Mouse (Mus musculus): Measurements from ENCODE around the gene Olfr1532-ps1.

DNA sequence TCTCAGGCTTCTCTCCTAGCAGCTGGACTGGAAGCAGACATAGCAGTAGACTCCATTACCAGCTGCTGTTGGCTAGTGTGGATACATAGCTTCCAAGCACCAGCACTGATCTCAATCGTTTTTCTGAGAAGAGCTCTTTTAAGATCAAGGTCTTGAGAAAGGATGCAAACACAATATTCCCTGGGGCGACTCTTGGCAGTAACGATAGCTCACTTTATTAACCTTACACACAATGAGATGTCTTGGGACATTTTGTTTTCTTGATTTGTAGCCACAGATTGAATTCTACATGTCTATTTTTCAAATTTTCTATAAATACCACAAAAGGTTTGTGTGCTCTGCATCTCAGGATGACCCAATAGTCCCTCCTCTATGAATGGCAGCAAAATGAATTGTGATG lies 40.4 kb downstream of the Olfr1532-ps1 start, which contains the start of gene Olfr710:
- TF ChIP-seq CTCF (IDR thresholded peaks at IDR 0.05; ENCODE audit: low read depth) (no peak), EP300 (IDR thresholded peaks at IDR 0.05; ENCODE audit: low read depth) (no peak)

Data from liver, embryonic 14.5 days (tissue).